Mouse (Mus musculus) liver, embryonic 14.5 days (tissue): ENCODE results near the gene Dlgap5.

ENCODE experiments used
- CTCF ChIP-seq: IDR thresholded peaks from 2 replicates; pipeline ENCODE4 v1.5.1; 2016; ENCODE audit warnings: antibody characterized with exemption, low read depth, control low read depth
- EP300 ChIP-seq: IDR thresholded peaks from 2 replicates; pipeline ENCODE4 v1.6.1; 2016; ENCODE audit warnings: antibody characterized with exemption, low read depth

GRCm38 (mm10) chr14:47445331-47446095, 27.3 kb upstream of the Dlgap5 start:
- no peak for TF ChIP-seq EP300
- no peak for TF ChIP-seq CTCF
